25 mouse cellular contexts compared by ENCODE assay signal in genomic region chr3:145548441-145549415, GRCm38 (mm10). TPM values are rescaled to one million over a fixed set of nuclear protein-coding genes. Genes with fewer than 3 reads are reported as not detected.
A peak's percentile ranks its signal among the peaks of the same experiment; 100 is the strongest.
DNase-seq lines count a peak whose midpoint lies in the region; ATAC-seq and TF ChIP-seq lines count a peak whose summit lies in the region.
"Had no signal": no experiment of that assay in that cellular context is flagged by ENCODE, and none has a peak within 500 bp of the region (broad histone marks: within the 10 kb centered on the region; RNA-seq: fewer than 3 reads in every experiment).

No protein-coding gene starts in this region.

- TF ChIP-seq CTCF in forebrain, postnatal 0 days (IDR thresholded peaks at IDR 0.05; ENCODE audit: low read depth): no peak
- TF ChIP-seq CTCF in hindbrain, postnatal 0 days (IDR thresholded peaks at IDR 0.05; ENCODE audit: low read depth): no peak
- TF ChIP-seq CTCF in brain, embryonic 14.5 days (IDR thresholded peaks at IDR 0.05; ENCODE audit: borderline replicate concordance, extremely low read depth, insufficient read depth, insufficient read length): no peak
- TF ChIP-seq CTCF in kidney, adult 2 months (conservative IDR thresholded peaks at IDR 0.05; ENCODE audit: insufficient read depth, insufficient read length, low read depth, low read length): no peak

- H3K36me3 ChIP-seq in forebrain, postnatal 0 days (ENCODE audit: insufficient read depth): no peaks in the 10 kb centered on the region
- no peaks in the 10 kb centered on the region for H3K36me3 ChIP-seq in forebrain, embryonic 10.5 days (replicated peaks)
- H3K36me3 ChIP-seq in hindbrain, postnatal 0 days (ENCODE audit: insufficient read depth, low read length): no peaks in the 10 kb centered on the region
- H3K36me3 ChIP-seq in hindbrain, embryonic 12.5 days: no peaks in the 10 kb centered on the region
- H3K36me3 ChIP-seq in kidney, adult 2 months (ENCODE audit: control insufficient read depth, insufficient read depth, low read length): no peaks in the 10 kb centered on the region
- H3K36me3 ChIP-seq: embryonic facial prominence, embryonic 13.5 days; G1E; heart, embryonic 12.5 days; heart, embryonic 15.5 days; intestine, embryonic 15.5 days had no signal

- no peak for TF ChIP-seq POLR2A in brain, embryonic 14.5 days (IDR thresholded peaks at IDR 0.05; ENCODE audit: borderline replicate concordance, extremely low read depth, insufficient read depth, insufficient read length, poor library complexity, severe bottlenecking)
- no peak for TF ChIP-seq POLR2A in kidney, adult 2 months (IDR thresholded peaks at IDR 0.05; ENCODE audit: low read depth, low read length)

- no peaks in the 10 kb centered on the region for H3K27me3 ChIP-seq in forebrain, postnatal 0 days (ENCODE audit: insufficient read depth, low read length)
- no peaks in the 10 kb centered on the region for H3K27me3 ChIP-seq in forebrain, embryonic 10.5 days (ENCODE audit: poor library complexity, severe bottlenecking)
- H3K27me3 ChIP-seq in hindbrain, postnatal 0 days (ENCODE audit: insufficient read depth, low read length): no peaks in the 10 kb centered on the region
- H3K27me3 ChIP-seq in hindbrain, embryonic 12.5 days: no peaks in the 10 kb centered on the region
- no peaks in the 10 kb centered on the region for H3K27me3 ChIP-seq in kidney, adult 2 months (replicated peaks; ENCODE audit: control insufficient read depth, insufficient read depth, low read length)
- H3K27me3 ChIP-seq: embryonic facial prominence, embryonic 13.5 days; heart, embryonic 12.5 days; heart, embryonic 15.5 days; intestine, embryonic 15.5 days had no signal

- DNase-seq in forebrain, postnatal 0 days: no peak
- DNase-seq in forebrain, embryonic 10.5 days (ENCODE audit: extremely low spot score, low spot score): no peak
- peak; percentile 20 for DNase-seq in hindbrain, postnatal 0 days (ENCODE audit: low spot score)
- peak; percentile 71 for DNase-seq in Muller cell, postnatal 12 days (ENCODE audit: inconsistent ontology term)
- peak; percentile 18 for DNase-seq in brain, embryonic 14.5 days (ENCODE audit: low read depth)
- DNase-seq in cerebellum, postnatal 14 days: no peak
- no peak for DNase-seq in kidney, adult 2 months
- DNase-seq: adrenal gland, adult 2 months; adrenal gland, postnatal 14 days; B cell, adult 2 months; cerebellum, adult 18-20 months; cerebellum, adult 9-10 months; cerebellum, postnatal 25 days; gastrocnemius, postnatal 25 days; heart, adult 18-20 months; heart, postnatal 10 days; heart, postnatal 36 days; kidney, adult 11 months had no signal

- H3K9me3 ChIP-seq in forebrain, postnatal 0 days (ENCODE audit: low read length): no peaks in the 10 kb centered on the region
- H3K9me3 ChIP-seq in forebrain, embryonic 10.5 days: no peaks in the 10 kb centered on the region
- H3K9me3 ChIP-seq in hindbrain, postnatal 0 days (ENCODE audit: low read length): no peaks in the 10 kb centered on the region
- H3K9me3 ChIP-seq in hindbrain, embryonic 12.5 days (replicated peaks): no peaks in the 10 kb centered on the region
- H3K9me3 ChIP-seq: embryonic facial prominence, embryonic 13.5 days; G1E; heart, embryonic 12.5 days; heart, embryonic 15.5 days; intestine, embryonic 15.5 days had no signal

- H3K4me1 ChIP-seq in forebrain, postnatal 0 days (ENCODE audit: insufficient read depth): no peaks in the 10 kb centered on the region
- no peaks in the 10 kb centered on the region for H3K4me1 ChIP-seq in forebrain, embryonic 10.5 days
- H3K4me1 ChIP-seq in hindbrain, postnatal 0 days (ENCODE audit: insufficient read depth, low read length): no peaks in the 10 kb centered on the region; the same call in 1 of the 2 replicates
- no peaks in the 10 kb centered on the region for H3K4me1 ChIP-seq in hindbrain, embryonic 12.5 days
- no peaks in the 10 kb centered on the region for H3K4me1 ChIP-seq in kidney, adult 2 months (ENCODE audit: control insufficient read depth, insufficient read depth, low read length)
- H3K4me1 ChIP-seq: heart, embryonic 12.5 days; heart, embryonic 15.5 days; intestine, embryonic 15.5 days had no signal

- H3K9ac ChIP-seq in forebrain, postnatal 0 days: no peak overlapping the region
- H3K9ac ChIP-seq in hindbrain, postnatal 0 days (replicated peaks; ENCODE audit: low read length): no peak overlapping the region
- no peak overlapping the region for H3K9ac ChIP-seq in hindbrain, embryonic 12.5 days
- H3K9ac ChIP-seq: embryonic facial prominence, embryonic 13.5 days; heart, embryonic 12.5 days; heart, embryonic 15.5 days; intestine, embryonic 15.5 days had no signal

- H3K4me2 ChIP-seq in forebrain, postnatal 0 days (ENCODE audit: low read depth): no peak overlapping the region
- no peak overlapping the region for H3K4me2 ChIP-seq in hindbrain, postnatal 0 days (ENCODE audit: low read depth, low read length)
- no peak overlapping the region for H3K4me2 ChIP-seq in hindbrain, embryonic 12.5 days (replicated peaks)
- H3K4me2 ChIP-seq: embryonic facial prominence, embryonic 13.5 days; heart, embryonic 12.5 days; heart, embryonic 15.5 days; intestine, embryonic 15.5 days had no signal

- WGBS in forebrain, postnatal 0 days: 66% methylated on average over 10 of the region's 10 CpGs
- WGBS in forebrain, embryonic 10.5 days: 90% methylated on average over 10 of the region's 10 CpGs
- 60% methylated on average over 10 of the region's 10 CpGs for WGBS in hindbrain, postnatal 0 days
- WGBS in hindbrain, embryonic 12.5 days: 82% methylated on average over 10 of the region's 10 CpGs
- 74% methylated on average over 10 of the region's 10 CpGs for WGBS in kidney, adult 2 months

- no peak overlapping the region for H3K27ac ChIP-seq in forebrain, postnatal 0 days (ENCODE audit: low read depth, low read length)
- no peak overlapping the region for H3K27ac ChIP-seq in forebrain, embryonic 10.5 days
- H3K27ac ChIP-seq in hindbrain, postnatal 0 days: peak overlapping the region; percentile 45; the same call in 1 of the 2 replicates
- no peak overlapping the region for H3K27ac ChIP-seq in hindbrain, embryonic 12.5 days
- H3K27ac ChIP-seq in kidney, adult 2 months (ENCODE audit: insufficient read depth, low read depth, low read length): no peak overlapping the region
- H3K27ac ChIP-seq: embryonic facial prominence, embryonic 13.5 days; heart, embryonic 15.5 days; intestine, embryonic 15.5 days had no signal

- peak; percentile 60; the same call in 1 of the 2 replicates for ATAC-seq in forebrain, postnatal 0 days
- peak; percentile 56; the same call in 1 of the 2 replicates for ATAC-seq in hindbrain, postnatal 0 days
- no peak for ATAC-seq in hindbrain, embryonic 12.5 days (ENCODE audit: low FRiP score)
- ATAC-seq: forebrain, embryonic 14.5 days; intestine, embryonic 15.5 days had no signal

- H3K4me3 ChIP-seq in forebrain, postnatal 0 days (ENCODE audit: low read depth, low read length): no peak overlapping the region
- no peak overlapping the region for H3K4me3 ChIP-seq in forebrain, embryonic 10.5 days
- H3K4me3 ChIP-seq in hindbrain, postnatal 0 days (ENCODE audit: low read length): no peak overlapping the region
- H3K4me3 ChIP-seq in hindbrain, embryonic 12.5 days: no peak overlapping the region
- no peak overlapping the region for H3K4me3 ChIP-seq in kidney, adult 2 months (ENCODE audit: insufficient read depth, low read depth, low read length)
- H3K4me3 ChIP-seq: embryonic facial prominence, embryonic 13.5 days; heart, embryonic 12.5 days; heart, embryonic 15.5 days; intestine, embryonic 15.5 days had no signal

RNA-seq across cellular contexts. Expression of gene Znhit6, which starts 27.3 kb away (rescaled TPM):
- 7.5 and 15.8 TPM in 2 replicates for total RNA-seq in forebrain, postnatal 0 days (2014; rRNA removed)
- 30.7 and 32.6 TPM in 2 replicates for polyA plus RNA-seq in forebrain, postnatal 0 days (2015; fragmentation: Nextera tagmentation; extraction: Ambion mirVana)
- 49.9 and 56.8 TPM in 2 replicates for polyA plus RNA-seq in forebrain, embryonic 10.5 days (2016; fragmentation: Nextera tagmentation; extraction: Ambion mirVana)
- total RNA-seq in hindbrain, postnatal 0 days (2014; rRNA removed): 5.8 and 9.3 TPM in 2 replicates
- polyA plus RNA-seq in hindbrain, postnatal 0 days (2015; fragmentation: Nextera tagmentation; extraction: Ambion mirVana): 34.9 and 36.9 TPM in 2 replicates
- polyA plus RNA-seq in hindbrain, embryonic 12.5 days (2016; fragmentation: Nextera tagmentation; extraction: Ambion mirVana): 40.7 and 43.4 TPM in 2 replicates
- polyA plus RNA-seq in brain, embryonic 14.5 days (2012; rRNA removed): 14.5 and 20.9 TPM in 2 replicates
- polyA plus RNA-seq in kidney, adult 2 months (2012; rRNA removed): 3.5 and 4.2 TPM in 2 replicates

Comparison
In these comparisons a context has a peak if more than half of its experiments do, and no peak if none do; other contexts are left out.
1. DNase-seq: peak in hindbrain, postnatal 0 days (single experiment), Muller cell, postnatal 12 days (single experiment) and brain, embryonic 14.5 days (single experiment); none in forebrain, postnatal 0 days (single experiment), forebrain, embryonic 10.5 days (single experiment), cerebellum, postnatal 14 days (0 of 2) and kidney, adult 2 months (single experiment).